12 mouse cellular contexts compared by ENCODE assay signal in genomic region chr8:77432726-77433125, GRCm38 (mm10).
DNase-seq lines count a peak whose midpoint lies in the region; ATAC-seq lines count a peak whose summit lies in the region.
"Had no signal": no experiment of that assay in that cellular context is flagged by ENCODE, and none has a peak within 500 bp of the region (broad histone marks: within the 10 kb centered on the region; RNA-seq: fewer than 3 reads in every experiment).

No protein-coding gene starts in this region.

- H3K27ac ChIP-seq in heart, embryonic 15.5 days, result 0 out of 2 replicates have a peak overlapping the region, but pooled peaks have one; percentile 22
- H3K27ac ChIP-seq in midbrain, embryonic 10.5 days (replicated peaks), result peak overlapping the region; percentile 52
- no peak overlapping the region for H3K27ac ChIP-seq in midbrain, embryonic 15.5 days
- H3K27ac ChIP-seq in limb, embryonic 13.5 days, result peak overlapping the region; percentile 52; the same call in 1 of the 2 replicates
- H3K27ac ChIP-seq: heart, embryonic 10.5 days; left cerebral cortex, adult 2 months; liver, embryonic 15.5 days had no signal

- no peak for ATAC-seq in heart, embryonic 15.5 days (replicated peaks; ENCODE audit: insufficient number of reproducible peaks, insufficient read depth, low FRiP score, low read depth)
- no peak for ATAC-seq in midbrain, embryonic 15.5 days (replicated peaks)
- no peak for ATAC-seq in limb, embryonic 13.5 days (ENCODE audit: low FRiP score, low read depth)

- no peaks in the 10 kb centered on the region for H3K27me3 ChIP-seq in heart, embryonic 15.5 days
- H3K27me3 ChIP-seq in midbrain, embryonic 10.5 days (ENCODE audit: low read depth, poor library complexity, severe bottlenecking), result no peaks in the 10 kb centered on the region
- no peaks in the 10 kb centered on the region for H3K27me3 ChIP-seq in midbrain, embryonic 15.5 days (replicated peaks)
- H3K27me3 ChIP-seq in limb, embryonic 13.5 days, result no peaks in the 10 kb centered on the region
- H3K27me3 ChIP-seq: liver, embryonic 15.5 days had no signal

- no peaks in the 10 kb centered on the region for H3K9me3 ChIP-seq in heart, embryonic 15.5 days (replicated peaks)
- H3K9me3 ChIP-seq in midbrain, embryonic 10.5 days (replicated peaks), result no peaks in the 10 kb centered on the region
- H3K9me3 ChIP-seq in midbrain, embryonic 15.5 days, result no peaks in the 10 kb centered on the region
- no peaks in the 10 kb centered on the region for H3K9me3 ChIP-seq in limb, embryonic 13.5 days
- H3K9me3 ChIP-seq: heart, embryonic 10.5 days; liver, embryonic 15.5 days had no signal

- no peaks in the 10 kb centered on the region for H3K36me3 ChIP-seq in heart, embryonic 15.5 days
- no peaks in the 10 kb centered on the region for H3K36me3 ChIP-seq in midbrain, embryonic 10.5 days
- H3K36me3 ChIP-seq in midbrain, embryonic 15.5 days (replicated peaks), result no peaks in the 10 kb centered on the region
- H3K36me3 ChIP-seq in limb, embryonic 13.5 days, result peaks cover 9% of the 10 kb centered on the region; the same call in 1 of the 2 replicates
- H3K36me3 ChIP-seq: liver, embryonic 15.5 days had no signal

- H3K9ac ChIP-seq in heart, embryonic 15.5 days, result no peak overlapping the region
- no peak overlapping the region for H3K9ac ChIP-seq in midbrain, embryonic 15.5 days
- no peak overlapping the region for H3K9ac ChIP-seq in limb, embryonic 13.5 days
- H3K9ac ChIP-seq: liver, embryonic 15.5 days had no signal

- H3K4me2 ChIP-seq in heart, embryonic 15.5 days, result no peak overlapping the region
- H3K4me2 ChIP-seq in midbrain, embryonic 15.5 days, result no peak overlapping the region
- H3K4me2 ChIP-seq in limb, embryonic 13.5 days (replicated peaks), result no peak overlapping the region
- H3K4me2 ChIP-seq: liver, embryonic 15.5 days had no signal

- no peak for DNase-seq in heart, adult 8-10 months (ENCODE audit: low spot score)
- no peak for DNase-seq in midbrain, embryonic 10.5 days (ENCODE audit: low spot score)
- no peak for DNase-seq in c-Kit-positive CD71-positive TER-119-positive erythroid progenitor cells, embryonic 14.5 days (ENCODE audit: low spot score)
- DNase-seq in thymus, postnatal 36 days, result no peak
- DNase-seq: cerebellum, postnatal 10 days; kidney, adult 18-20 months had no signal

- peaks cover 53% of the 10 kb centered on the region for H3K4me1 ChIP-seq in heart, embryonic 15.5 days (replicated peaks)
- H3K4me1 ChIP-seq in midbrain, embryonic 10.5 days, result peaks cover 37% of the 10 kb centered on the region
- H3K4me1 ChIP-seq in midbrain, embryonic 15.5 days, result 0 out of 2 replicates have a peak, but pooled peaks cover 8% of the 10 kb centered on the region
- peaks cover 67% of the 10 kb centered on the region for H3K4me1 ChIP-seq in limb, embryonic 13.5 days

- H3K4me3 ChIP-seq in heart, embryonic 15.5 days, result no peak overlapping the region
- H3K4me3 ChIP-seq in midbrain, embryonic 10.5 days, result no peak overlapping the region
- no peak overlapping the region for H3K4me3 ChIP-seq in midbrain, embryonic 15.5 days
- no peak overlapping the region for H3K4me3 ChIP-seq in limb, embryonic 13.5 days
- H3K4me3 ChIP-seq: heart, embryonic 10.5 days; left cerebral cortex, adult 2 months; liver, embryonic 15.5 days had no signal

- 72% methylated on average over 10 of the region's 10 CpGs for WGBS in heart, embryonic 15.5 days
- WGBS in midbrain, embryonic 10.5 days, result 73% methylated on average over 10 of the region's 10 CpGs
- WGBS in midbrain, embryonic 15.5 days, result 39% methylated on average over 10 of the region's 10 CpGs
- WGBS in limb, embryonic 13.5 days, result 65% methylated on average over 10 of the region's 10 CpGs
